Mouse (Mus musculus) testis, adult 2 months (tissue): Measurements from ENCODE around the gene Ubxn1.

Experiments
- CTCF ChIP-seq: fragments of 200-500 bp; IDR thresholded peaks from 2 replicates; pipeline ENCODE4 v1.5.1; 2012; ENCODE audit warnings: low read depth, mild to moderate bottlenecking, inconsistent platforms, low read length, moderate library complexity; ENCODE audit not compliant: control insufficient read depth, insufficient read depth, insufficient replicate concordance
- POLR2A ChIP-seq: fragments of 200-500 bp; IDR thresholded peaks from 2 replicates; pipeline ENCODE4 v1.6.1; 2012; ENCODE audit warnings: low read depth, mild to moderate bottlenecking, inconsistent platforms, low read length, moderate library complexity; ENCODE audit not compliant: control insufficient read depth

DNA sequence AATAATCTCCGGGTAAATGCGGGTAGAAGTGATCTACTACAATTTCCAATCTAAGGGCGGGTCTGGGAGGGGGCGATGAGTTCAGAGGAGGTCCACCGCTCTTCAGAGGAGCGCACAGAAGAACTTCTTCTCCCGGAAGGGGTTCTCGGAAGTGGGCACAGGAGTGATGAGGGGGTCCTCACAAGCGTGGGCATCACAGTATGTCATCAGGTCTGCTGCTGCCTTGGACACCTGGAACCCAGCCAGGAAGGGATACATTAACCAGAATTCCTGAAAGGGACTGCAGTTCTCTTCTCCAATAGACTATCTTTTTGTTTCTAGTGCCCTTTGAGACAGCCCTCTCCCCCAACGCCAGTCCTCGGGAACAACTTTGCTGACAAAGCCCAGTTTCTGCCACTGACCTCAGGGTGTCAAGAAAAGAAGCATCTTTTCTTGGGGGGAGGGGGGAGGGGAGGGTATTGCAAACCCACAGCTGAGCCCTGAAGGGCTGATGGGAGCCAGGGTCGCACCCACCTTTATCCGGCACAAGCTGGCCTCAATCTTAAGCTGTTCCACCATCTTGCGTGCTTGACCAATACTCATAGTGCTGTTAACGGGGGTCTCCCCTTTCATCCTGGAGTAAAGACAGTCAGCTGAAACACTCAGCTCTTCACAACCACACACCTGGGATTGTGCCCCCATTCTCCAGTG, 33.1 kb upstream of the Ubxn1 start:
- TF ChIP-seq POLR2A (no peak), CTCF (no peak)
